In the genomic region with DNA sequence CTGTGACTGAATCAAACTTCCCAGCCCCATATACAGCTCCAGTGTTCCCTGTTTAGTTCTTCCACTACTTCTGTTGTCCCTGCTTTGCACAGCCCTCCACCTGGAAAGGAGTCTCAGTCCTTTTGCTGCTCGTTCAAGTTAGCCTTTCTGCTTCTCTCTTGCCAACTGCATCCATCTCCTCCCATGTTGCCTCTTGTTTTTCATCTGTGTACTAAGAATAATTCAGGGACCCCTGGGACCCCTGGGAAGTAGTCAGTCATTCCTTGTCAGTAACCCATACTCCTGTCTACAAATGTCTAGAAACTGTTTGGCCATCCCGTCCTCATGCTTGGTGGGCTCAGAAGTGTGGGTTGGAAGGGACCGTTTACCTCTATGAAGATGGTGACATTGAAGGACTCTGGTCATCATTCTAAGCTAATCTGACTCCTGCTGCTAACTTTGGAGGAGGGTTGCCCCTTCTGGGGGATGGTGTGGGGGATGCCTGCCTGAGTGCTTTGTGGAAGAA, we compare ENCODE assay signal across 8 mouse cellular contexts. TPM values are rescaled to one million over a fixed set of nuclear protein-coding genes. Genes with fewer than 3 reads are reported as not detected.
A peak's percentile ranks its signal among the peaks of the same experiment; 100 is the strongest.
DNase-seq lines count a peak whose midpoint lies in the region; ATAC-seq and TF ChIP-seq lines count a peak whose summit lies in the region.

No protein-coding gene starts in this region.

- peak overlapping the region; percentile 35 to 82 for H3K27ac ChIP-seq in heart, embryonic 14.5 days (replicated peaks in 1 of 2; ENCODE audit: control insufficient read depth in 1 of 2, insufficient read depth in 1 of 2, low read depth in 2 of 2, low read length in 2 of 2)
- peak overlapping the region; percentile 78; the same call in 1 of the 2 replicates for H3K27ac ChIP-seq in heart, postnatal 0 days (ENCODE audit: low read depth)
- H3K27ac ChIP-seq in midbrain, embryonic 11.5 days (ENCODE audit: low read depth, low read length): no peak overlapping the region

- no peak for ATAC-seq in heart, embryonic 14.5 days (ENCODE audit: insufficient number of reproducible peaks, insufficient read depth, low FRiP score, low read depth)
- no peak for ATAC-seq in heart, postnatal 0 days (ENCODE audit: insufficient read depth, low read depth)
- ATAC-seq in midbrain, embryonic 11.5 days (ENCODE audit: low FRiP score): no peak
- ATAC-seq in activated CD4-positive, CD25-positive, alpha-beta regulatory T cell, adult 4 months: no peak
- no peak for ATAC-seq in CD4-positive, CD25-positive, alpha-beta regulatory T cell, adult 4 months

- no peak for TF ChIP-seq EP300 in heart, postnatal 0 days (IDR thresholded peaks at IDR 0.05; ENCODE audit: low read depth)

- intact Hi-C loops in heart, postnatal 36 days (cut with DNase I): no loop called here

- H3K36me3 ChIP-seq in heart, embryonic 14.5 days (ENCODE audit: control insufficient read depth, insufficient read depth, low read length): no peaks in the 10 kb centered on the region
- H3K36me3 ChIP-seq in heart, postnatal 0 days (replicated peaks; ENCODE audit: control insufficient read depth, insufficient read depth, low read length): no peaks in the 10 kb centered on the region
- no peaks in the 10 kb centered on the region for H3K36me3 ChIP-seq in midbrain, embryonic 11.5 days (ENCODE audit: control insufficient read depth, insufficient read depth, low read length)

- WGBS in heart, embryonic 14.5 days: 14% methylated on average over 3 of the region's 3 CpGs
- WGBS in heart, postnatal 0 days: 22% methylated on average over 3 of the region's 3 CpGs
- 45% methylated on average over 3 of the region's 3 CpGs for WGBS in midbrain, embryonic 11.5 days

- H3K4me1 ChIP-seq in heart, embryonic 14.5 days (ENCODE audit: control insufficient read depth in 2 of 2, insufficient read depth in 2 of 2, low read length in 2 of 2): peaks cover 18 to 22% of the 10 kb centered on the region in 2 experiments
- H3K4me1 ChIP-seq in heart, postnatal 0 days (ENCODE audit: control insufficient read depth, insufficient read depth): peaks cover 17% of the 10 kb centered on the region
- H3K4me1 ChIP-seq in midbrain, embryonic 11.5 days (ENCODE audit: control insufficient read depth, insufficient read depth, low read length): peaks cover 19% of the 10 kb centered on the region

- no peak for TF ChIP-seq CTCF in heart, postnatal 0 days (IDR thresholded peaks at IDR 0.05; ENCODE audit: low read depth)

- H3K4me2 ChIP-seq in heart, embryonic 14.5 days (ENCODE audit: low read length): peak overlapping the region; percentile 92
- peak overlapping the region; percentile 81 for H3K4me2 ChIP-seq in heart, postnatal 0 days (ENCODE audit: low read depth, low read length)
- peak overlapping the region; percentile 88 for H3K4me2 ChIP-seq in midbrain, embryonic 11.5 days

- peak overlapping the region; percentile 93 for H3K9ac ChIP-seq in heart, embryonic 14.5 days (ENCODE audit: low read length)
- H3K9ac ChIP-seq in heart, postnatal 0 days (replicated peaks; ENCODE audit: low read depth, low read length): peak overlapping the region; percentile 86
- peak overlapping the region; percentile 93 for H3K9ac ChIP-seq in midbrain, embryonic 11.5 days (ENCODE audit: low read length)

- no peaks in the 10 kb centered on the region for H3K9me3 ChIP-seq in heart, embryonic 14.5 days (ENCODE audit: control insufficient read depth, low read length)
- no peaks in the 10 kb centered on the region for H3K9me3 ChIP-seq in heart, postnatal 0 days (replicated peaks; ENCODE audit: control insufficient read depth, low read length)
- no peaks in the 10 kb centered on the region for H3K9me3 ChIP-seq in midbrain, embryonic 11.5 days (ENCODE audit: control insufficient read depth, low read length)

- peak overlapping the region; percentile 62 to 88 for H3K4me3 ChIP-seq in heart, embryonic 14.5 days (ENCODE audit: control insufficient read depth in 1 of 2, insufficient read depth in 1 of 2, low read depth in 1 of 2, low read length in 2 of 2)
- peak overlapping the region; percentile 91 for H3K4me3 ChIP-seq in heart, postnatal 0 days (ENCODE audit: low read depth, low read length)
- peak overlapping the region; percentile 89 for H3K4me3 ChIP-seq in midbrain, embryonic 11.5 days (ENCODE audit: low read depth, low read length)

- DNase-seq in heart, postnatal 36 days: no peak
- DNase-seq in NIH3T3 (ENCODE audit: low read depth): peak; percentile 23
- DNase-seq in heart, postnatal 0 days (ENCODE audit: low spot score): no peak
- no peak for DNase-seq in midbrain, embryonic 11.5 days (ENCODE audit: low spot score, missing footprints)
- no peak for DNase-seq in gastrocnemius, adult 18-20 months (ENCODE audit: low spot score)

- H3K27me3 ChIP-seq in heart, embryonic 14.5 days (ENCODE audit: control insufficient read depth, insufficient read depth, low read length): no peaks in the 10 kb centered on the region
- H3K27me3 ChIP-seq in heart, postnatal 0 days (ENCODE audit: control insufficient read depth, insufficient read depth, low read length): no peaks in the 10 kb centered on the region
- H3K27me3 ChIP-seq in midbrain, embryonic 11.5 days (ENCODE audit: control insufficient read depth, insufficient read depth, low read length): no peaks in the 10 kb centered on the region

RNA-seq across cellular contexts. Expression of gene St3gal2, which starts 1.1 kb away (rescaled TPM):
- 9.6 and 10.4 TPM in 2 replicates for polyA plus RNA-seq in heart, embryonic 14.5 days (2014; fragmentation: Nextera tagmentation; extraction: Ambion mirVana)
- 10 to 100 TPM; 27.5 to 28.3 TPM for total RNA-seq in heart, postnatal 36 days (2021)
- 9.9 and 15.8 TPM in 2 replicates for total RNA-seq in heart, postnatal 0 days (2014; rRNA removed; ENCODE audit: low replicate concordance)
- polyA plus RNA-seq in heart, postnatal 0 days (2015; fragmentation: Nextera tagmentation; extraction: Ambion mirVana): 11.3 and 12.6 TPM in 2 replicates
- 11.2 and 11.3 TPM in 2 replicates for polyA plus RNA-seq in midbrain, embryonic 11.5 days (2014; fragmentation: Nextera tagmentation; extraction: Ambion mirVana)
- 10 to 100 TPM; 45.6 to 54.6 TPM for total RNA-seq in gastrocnemius, adult 18-20 months (2021)
- polyA plus RNA-seq in activated CD4-positive, CD25-positive, alpha-beta regulatory T cell, adult 4 months (2017; shearing (Covaris generic)): 10 to 100 TPM in 1 of 2 experiments, 1 to 10 TPM in 1; 8.7 to 10.1 TPM
- polyA plus RNA-seq in CD4-positive, CD25-positive, alpha-beta regulatory T cell, adult 4 months (2017; shearing (Covaris generic)): 10 to 100 TPM in 1 of 2 experiments, 1 to 10 TPM in 1; 7.5 to 12.4 TPM

RNA-seq across cellular contexts. Expression of gene Fuk, which starts 18.5 kb away (rescaled TPM):
- polyA plus RNA-seq in heart, embryonic 14.5 days (2014; fragmentation: Nextera tagmentation; extraction: Ambion mirVana): 4.9 and 6.0 TPM in 2 replicates
- total RNA-seq in heart, postnatal 36 days (2021): 1 to 10 TPM; 4.1 to 4.7 TPM
- 10.8 and 14.8 TPM in 2 replicates for total RNA-seq in heart, postnatal 0 days (2014; rRNA removed; ENCODE audit: low replicate concordance)
- polyA plus RNA-seq in heart, postnatal 0 days (2015; fragmentation: Nextera tagmentation; extraction: Ambion mirVana): 3.6 and 3.7 TPM in 2 replicates
- 4.0 and 4.3 TPM in 2 replicates for polyA plus RNA-seq in midbrain, embryonic 11.5 days (2014; fragmentation: Nextera tagmentation; extraction: Ambion mirVana)
- 1 to 10 TPM; 3.6 to 4.4 TPM for total RNA-seq in gastrocnemius, adult 18-20 months (2021)
- polyA plus RNA-seq in activated CD4-positive, CD25-positive, alpha-beta regulatory T cell, adult 4 months (2017; shearing (Covaris generic)): 1 to 10 TPM; 1.9 to 2.3 TPM
- polyA plus RNA-seq in CD4-positive, CD25-positive, alpha-beta regulatory T cell, adult 4 months (2017; shearing (Covaris generic)): 1 to 10 TPM; 1.3 to 2.4 TPM
